Comparison of ENCODE assay signal across 19 mouse cellular contexts in the genomic region with DNA sequence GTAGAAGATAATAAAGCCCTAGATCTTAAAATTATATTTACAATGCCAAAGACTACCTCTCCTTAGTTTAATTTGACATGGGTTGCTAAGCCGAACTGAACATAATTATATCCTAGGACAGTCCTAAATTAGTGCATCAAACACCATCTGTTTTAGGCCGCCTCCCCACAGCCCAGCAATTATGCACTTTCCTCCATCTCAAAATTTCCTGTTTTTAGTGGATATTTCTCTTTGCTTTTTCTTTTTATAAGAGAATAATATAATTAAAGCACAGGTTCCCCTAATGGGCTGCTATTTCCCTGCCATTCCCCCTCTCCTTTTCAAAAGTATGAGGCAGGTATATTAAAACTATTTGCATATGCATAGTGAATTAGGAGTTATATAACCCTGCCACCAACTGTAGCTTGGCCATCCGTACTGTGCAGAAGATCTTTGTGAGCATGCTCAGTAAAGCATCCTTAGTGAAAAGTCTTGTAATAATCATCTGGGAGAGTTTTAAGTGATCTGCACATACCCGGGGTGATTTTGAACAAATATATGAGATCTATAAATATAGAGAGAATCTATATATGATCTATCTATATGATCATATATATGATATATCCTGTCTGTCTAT. TPM values are rescaled to one million over a fixed set of nuclear protein-coding genes. Genes with fewer than 3 reads are reported as not detected.
DNase-seq lines count a peak whose midpoint lies in the region; TF ChIP-seq lines count a peak whose summit lies in the region.
"Had no signal": no experiment of that assay in that cellular context is flagged by ENCODE, and none has a peak within 500 bp of the region (broad histone marks: within the 10 kb centered on the region; RNA-seq: fewer than 3 reads in every experiment).

No protein-coding gene starts in this region.

- no peak for TF ChIP-seq CTCF in layer of hippocampus, adult 2 months (conservative IDR thresholded peaks at IDR 0.05)

- intact Hi-C loops in left cerebral cortex, postnatal 25 days (cut with DNase I), result loop anchor here (1.0 to 5.0 kb wide), 2 partner anchors 126 to 141 kb away; a partner anchor contains a TSS
- intact Hi-C loops in left cerebral cortex, postnatal 4 days (cut with DNase I), result loop anchor here (5.0 to 10.0 kb wide), 2 partner anchors 136 to 208 kb away; no protein-coding TSS in a partner anchor

- DNase-seq in cerebellum, adult 9-11 months, result peak; percentile 22
- no peak for DNase-seq in cerebellum, adult 11-12 months
- DNase-seq in layer of hippocampus, adult 2 months (ENCODE audit: low spot score in 2 of 2), result no peak
- DNase-seq in layer of hippocampus, adult 8-10 months (ENCODE audit: low spot score in 2 of 2), result no peak
- peak; percentile 21 to 77 for DNase-seq in left cerebral cortex, postnatal 25 days (ENCODE audit: low spot score in 2 of 2)
- no peak for DNase-seq in left cerebral cortex, postnatal 4 days
- DNase-seq in lung, postnatal 4 days, result no peak
- DNase-seq: adrenal gland, adult 2 months; adrenal gland, postnatal 25 days; cerebellum, adult 11 months; forebrain, postnatal 0 days; gastrocnemius, postnatal 36 days; heart, adult 18-20 months; heart, postnatal 10 days had no signal

- no peak overlapping the region for H3K4me3 ChIP-seq in layer of hippocampus, adult 2 months
- H3K4me3 ChIP-seq: embryonic facial prominence, embryonic 10.5 days; forebrain, embryonic 13.5 days; heart, embryonic 10.5 days; hindbrain, embryonic 13.5 days had no signal

- peak overlapping the region; percentile 75 for H3K27ac ChIP-seq in layer of hippocampus, adult 2 months
- H3K27ac ChIP-seq: forebrain, embryonic 13.5 days; heart, embryonic 10.5 days; hindbrain, embryonic 13.5 days; hindbrain, postnatal 0 days had no signal

RNA-seq across cellular contexts. Expression of a gene that starts 8.9 kb away (rescaled TPM):
- 10 to 100 TPM; 20.1 to 21.6 TPM for total RNA-seq in layer of hippocampus, adult 2 months (2021)
- 10 to 100 TPM; 20.1 to 20.8 (median 20.3) TPM for total RNA-seq in layer of hippocampus, adult 8-10 months (2022)
- 10 to 100 TPM; 21.7 to 22.1 TPM for total RNA-seq in left cerebral cortex, postnatal 25 days (2021)
- 10 to 100 TPM; 20.6 to 23.4 TPM for total RNA-seq in left cerebral cortex, postnatal 4 days (2021)

RNA-seq across cellular contexts. Expression of a gene that starts 44.7 kb away (rescaled TPM):
- 1 to 10 TPM; 3.7 to 4.0 TPM for total RNA-seq in layer of hippocampus, adult 2 months (2021)
- 1 to 10 TPM; 4.1 to 5.1 (median 4.8) TPM for total RNA-seq in layer of hippocampus, adult 8-10 months (2022)
- total RNA-seq in left cerebral cortex, postnatal 25 days (2021), result 10 to 100 TPM; 26.1 to 27.9 TPM
- total RNA-seq in left cerebral cortex, postnatal 4 days (2021), result under 1 TPM; 0.78 to 0.89 TPM

Comparison
In these comparisons a context has a peak if more than half of its experiments do, and no peak if none do; other contexts are left out.
1. DNase-seq: peak in cerebellum, adult 9-11 months (single experiment) and left cerebral cortex, postnatal 25 days (2 of 2); none in cerebellum, adult 11-12 months (single experiment), layer of hippocampus, adult 2 months (0 of 2), layer of hippocampus, adult 8-10 months (0 of 2), left cerebral cortex, postnatal 4 days (single experiment) and lung, postnatal 4 days (0 of 2).
2. RNA of a gene that starts 44.7 kb away (total RNA-seq): 26.1 to 27.9 TPM in left cerebral cortex, postnatal 25 days; 4.1 to 5.1 TPM in layer of hippocampus, adult 8-10 months, 3.7 to 4.0 TPM in layer of hippocampus, adult 2 months and 0.78 to 0.89 TPM in left cerebral cortex, postnatal 4 days; every median in the first group is over 4 times any median in the second.